Mouse (Mus musculus): Measurements from ENCODE around the gene Treml4. TPM values are rescaled to one million over a fixed set of nuclear protein-coding genes. Genes with fewer than 3 reads are reported as not detected.

Treml4 gene
- polyA plus RNA-seq, 1 experiment from 2014 or later = 0.79 TPM

- Histone ChIP-seq H3K4me1 (ENCODE audit: control insufficient read depth, insufficient read depth, low read length) (0 out of 2 replicates have a peak, but pooled peaks cover 2% of the 10 kb centered on the region), H3K9me3 (replicated peaks; ENCODE audit: control insufficient read depth, low read length) (no peaks in the 10 kb centered on the region), H3K36me3 (ENCODE audit: control insufficient read depth, insufficient read depth, low read length) (no peaks in the 10 kb centered on the region), H3K4me3 (ENCODE audit: low read depth, low read length) (no peak overlapping the region), H3K27ac (ENCODE audit: low read depth, low read length) (no peak overlapping the region), H3K9ac (ENCODE audit: low read depth, low read length) (no peak overlapping the region), H3K4me2 (no peak overlapping the region), H3K27me3 (ENCODE audit: control insufficient read depth, insufficient read depth, low read length) (no peaks in the 10 kb centered on the region)
- no peak for ATAC-seq (replicated peaks; ENCODE audit: insufficient number of reproducible peaks, low FRiP score, low TSS enrichment)
Observed at GRCm38 (mm10) chr17:48278381-48278780, 14.3 kb downstream of the Treml4 start.

GRCm38 (mm10) chr17:48279002-48279401 is 14.9 kb downstream of the Treml4 start:
- WGBS (ENCODE audit: insufficient replicate concordance) = 57% methylated on average over 4 of the region's 4 CpGs
- H3K36me3 ChIP-seq (ENCODE audit: control insufficient read depth, insufficient read depth, low read length) = no peaks in the 10 kb centered on the region
- H3K4me1 ChIP-seq (ENCODE audit: control insufficient read depth, insufficient read depth, low read length) = 0 out of 2 replicates have a peak, but pooled peaks cover 2% of the 10 kb centered on the region
- H3K9me3 ChIP-seq (replicated peaks; ENCODE audit: control insufficient read depth, low read length) = no peaks in the 10 kb centered on the region
- no peak overlapping the region for H3K9ac ChIP-seq (ENCODE audit: low read depth, low read length)
- H3K4me3 ChIP-seq (ENCODE audit: low read depth, low read length) = no peak overlapping the region
- no peak overlapping the region for H3K27ac ChIP-seq (ENCODE audit: low read depth, low read length)
- no peak for ATAC-seq (replicated peaks; ENCODE audit: insufficient number of reproducible peaks, low FRiP score, low TSS enrichment)
- H3K27me3 ChIP-seq (ENCODE audit: control insufficient read depth, insufficient read depth, low read length) = no peaks in the 10 kb centered on the region
- H3K4me2 ChIP-seq = no peak overlapping the region

- H3K36me3 ChIP-seq (ENCODE audit: control insufficient read depth, insufficient read depth, low read length) = no peaks in the 10 kb centered on the region
- whole genome bisulfite sequencing (ENCODE audit: insufficient replicate concordance) = 28% methylated on average over 18 of the region's 18 CpGs
- H3K4me2 ChIP-seq = peak overlapping the region; percentile 60
- 0 out of 2 replicates have a peak, but pooled peaks cover 2% of the 10 kb centered on the region for H3K4me1 ChIP-seq (ENCODE audit: control insufficient read depth, insufficient read depth, low read length)
- no peaks in the 10 kb centered on the region for H3K27me3 ChIP-seq (ENCODE audit: control insufficient read depth, insufficient read depth, low read length)
- peak overlapping the region; percentile 68 for H3K9ac ChIP-seq (ENCODE audit: low read depth, low read length)
- H3K27ac ChIP-seq (ENCODE audit: low read depth, low read length) = no peak overlapping the region
- H3K4me3 ChIP-seq (ENCODE audit: low read depth, low read length) = peak overlapping the region; percentile 34
- no peaks in the 10 kb centered on the region for H3K9me3 ChIP-seq (replicated peaks; ENCODE audit: control insufficient read depth, low read length)
- ATAC-seq (replicated peaks; ENCODE audit: insufficient number of reproducible peaks, low FRiP score, low TSS enrichment) = no peak
Observed at GRCm38 (mm10) chr17:48280943-48281738, 17.0 kb downstream of the Treml4 start.

- Histone ChIP-seq H3K9me3 (replicated peaks; ENCODE audit: control insufficient read depth, low read length) (no peaks in the 10 kb centered on the region), H3K4me1 (ENCODE audit: control insufficient read depth, insufficient read depth, low read length) (0 out of 2 replicates have a peak, but pooled peaks cover 2% of the 10 kb centered on the region), H3K36me3 (ENCODE audit: control insufficient read depth, insufficient read depth, low read length) (no peaks in the 10 kb centered on the region), H3K9ac (ENCODE audit: low read depth, low read length) (peak overlapping the region; percentile 68), H3K27me3 (ENCODE audit: control insufficient read depth, insufficient read depth, low read length) (no peaks in the 10 kb centered on the region), H3K4me3 (ENCODE audit: low read depth, low read length) (peak overlapping the region; percentile 34), H3K27ac (ENCODE audit: low read depth, low read length) (no peak overlapping the region), H3K4me2 (peak overlapping the region; percentile 60)
- no peak for ATAC-seq (replicated peaks; ENCODE audit: insufficient number of reproducible peaks, low FRiP score, low TSS enrichment)
- 6% methylated on average over 3 of the region's 3 CpGs for WGBS (ENCODE audit: insufficient replicate concordance)
Observed at GRCm38 (mm10) chr17:48281739-48282085, 17.6 kb downstream of the Treml4 start.

GRCm38 (mm10) chr17:48286765-48287164 is 22.7 kb downstream of the Treml4 start:
- H3K9me3 ChIP-seq (replicated peaks; ENCODE audit: control insufficient read depth, low read length) = no peaks in the 10 kb centered on the region
- WGBS (ENCODE audit: insufficient replicate concordance) = 17% methylated on average over 1 of the region's 1 CpGs

GRCm38 (mm10) chr17:48287276-48287675 is 23.2 kb downstream of the Treml4 start:
- H3K4me1 ChIP-seq (ENCODE audit: control insufficient read depth, insufficient read depth, low read length) = 0 out of 2 replicates have a peak, but pooled peaks cover 2% of the 10 kb centered on the region
- no peaks in the 10 kb centered on the region for H3K36me3 ChIP-seq (ENCODE audit: control insufficient read depth, insufficient read depth, low read length)
- H3K27me3 ChIP-seq (ENCODE audit: control insufficient read depth, insufficient read depth, low read length) = no peaks in the 10 kb centered on the region
- no peaks in the 10 kb centered on the region for H3K9me3 ChIP-seq (replicated peaks; ENCODE audit: control insufficient read depth, low read length)
- H3K9ac ChIP-seq (ENCODE audit: low read depth, low read length) = no peak overlapping the region
- H3K27ac ChIP-seq (ENCODE audit: low read depth, low read length) = no peak overlapping the region
- no peak overlapping the region for H3K4me3 ChIP-seq (ENCODE audit: low read depth, low read length)
- WGBS (ENCODE audit: insufficient replicate concordance) = 48% methylated on average over 2 of the region's 2 CpGs
- H3K4me2 ChIP-seq = no peak overlapping the region
- no peak for ATAC-seq (replicated peaks; ENCODE audit: insufficient number of reproducible peaks, low FRiP score, low TSS enrichment)

More at GRCm38 (mm10) chr17:48286765-48287164, 22.7 kb downstream of the Treml4 start:
- H3K4me2 ChIP-seq = no peak overlapping the region
- no peak overlapping the region for H3K27ac ChIP-seq (ENCODE audit: low read depth, low read length)
- H3K36me3 ChIP-seq (ENCODE audit: control insufficient read depth, insufficient read depth, low read length) = no peaks in the 10 kb centered on the region
- H3K27me3 ChIP-seq (ENCODE audit: control insufficient read depth, insufficient read depth, low read length) = no peaks in the 10 kb centered on the region
- H3K9ac ChIP-seq (ENCODE audit: low read depth, low read length) = no peak overlapping the region
- H3K4me1 ChIP-seq (ENCODE audit: control insufficient read depth, insufficient read depth, low read length) = 0 out of 2 replicates have a peak, but pooled peaks cover 2% of the 10 kb centered on the region
- no peak overlapping the region for H3K4me3 ChIP-seq (ENCODE audit: low read depth, low read length)
- no peak for ATAC-seq (replicated peaks; ENCODE audit: insufficient number of reproducible peaks, low FRiP score, low TSS enrichment)

GRCm38 (mm10) chr17:48293500-48294194 is 29.6 kb downstream of the Treml4 start:
- Histone ChIP-seq H3K36me3 (ENCODE audit: control insufficient read depth, insufficient read depth, low read length) (no peaks in the 10 kb centered on the region), H3K4me1 (ENCODE audit: control insufficient read depth, insufficient read depth, low read length) (no peaks in the 10 kb centered on the region), H3K4me3 (ENCODE audit: low read depth, low read length) (no peak overlapping the region), H3K9ac (ENCODE audit: low read depth, low read length) (no peak overlapping the region), H3K4me2 (no peak overlapping the region), H3K9me3 (replicated peaks; ENCODE audit: control insufficient read depth, low read length) (no peaks in the 10 kb centered on the region), H3K27ac (ENCODE audit: low read depth, low read length) (no peak overlapping the region), H3K27me3 (ENCODE audit: control insufficient read depth, insufficient read depth, low read length) (no peaks in the 10 kb centered on the region)
- WGBS (ENCODE audit: insufficient replicate concordance) = 81% methylated on average over 5 of the region's 5 CpGs
- ATAC-seq (replicated peaks; ENCODE audit: insufficient number of reproducible peaks, low FRiP score, low TSS enrichment) = no peak

- WGBS (ENCODE audit: insufficient replicate concordance) = 17% methylated on average over 3 of the region's 4 CpGs
- H3K4me1 ChIP-seq (ENCODE audit: control insufficient read depth, insufficient read depth, low read length) = no peaks in the 10 kb centered on the region
Observed at GRCm38 (mm10) chr17:48299203-48299602, 35.1 kb downstream of the Treml4 start, which contains the start of gene Treml2. TSS of gene Treml2 (plus strand) at chr17:48299498.

More at GRCm38 (mm10) chr17:48299203-48299602, 35.1 kb downstream of the Treml4 start, which contains the start of gene Treml2:
- H3K9ac ChIP-seq (ENCODE audit: low read depth, low read length) = 0 out of 2 replicates have a peak within 1 kb of the TSS, but pooled peaks have one; percentile 22
- no peaks in the 10 kb centered on the region for H3K9me3 ChIP-seq (replicated peaks; ENCODE audit: control insufficient read depth, low read length)
- H3K36me3 ChIP-seq (ENCODE audit: control insufficient read depth, insufficient read depth, low read length) = no peaks in the 10 kb centered on the region
- peak within 1 kb of the TSS; percentile 70 for H3K27ac ChIP-seq (ENCODE audit: low read depth, low read length)
- peak; percentile 87 for ATAC-seq (replicated peaks; ENCODE audit: insufficient number of reproducible peaks, low FRiP score, low TSS enrichment)
- no peaks in the 10 kb centered on the region for H3K27me3 ChIP-seq (ENCODE audit: control insufficient read depth, insufficient read depth, low read length)
- peak within 1 kb of the TSS; percentile 21 for H3K4me3 ChIP-seq (ENCODE audit: low read depth, low read length)
- peak within 1 kb of the TSS; percentile 50 for H3K4me2 ChIP-seq
